Mouse (Mus musculus): ENCODE results near the gene Hcrtr1. TPM values are rescaled to one million over a fixed set of nuclear protein-coding genes. Genes with fewer than 3 reads are reported as not detected.

Hcrtr1 gene
- polyA plus RNA-seq, 1 experiment, result 0.48 TPM

DNA sequence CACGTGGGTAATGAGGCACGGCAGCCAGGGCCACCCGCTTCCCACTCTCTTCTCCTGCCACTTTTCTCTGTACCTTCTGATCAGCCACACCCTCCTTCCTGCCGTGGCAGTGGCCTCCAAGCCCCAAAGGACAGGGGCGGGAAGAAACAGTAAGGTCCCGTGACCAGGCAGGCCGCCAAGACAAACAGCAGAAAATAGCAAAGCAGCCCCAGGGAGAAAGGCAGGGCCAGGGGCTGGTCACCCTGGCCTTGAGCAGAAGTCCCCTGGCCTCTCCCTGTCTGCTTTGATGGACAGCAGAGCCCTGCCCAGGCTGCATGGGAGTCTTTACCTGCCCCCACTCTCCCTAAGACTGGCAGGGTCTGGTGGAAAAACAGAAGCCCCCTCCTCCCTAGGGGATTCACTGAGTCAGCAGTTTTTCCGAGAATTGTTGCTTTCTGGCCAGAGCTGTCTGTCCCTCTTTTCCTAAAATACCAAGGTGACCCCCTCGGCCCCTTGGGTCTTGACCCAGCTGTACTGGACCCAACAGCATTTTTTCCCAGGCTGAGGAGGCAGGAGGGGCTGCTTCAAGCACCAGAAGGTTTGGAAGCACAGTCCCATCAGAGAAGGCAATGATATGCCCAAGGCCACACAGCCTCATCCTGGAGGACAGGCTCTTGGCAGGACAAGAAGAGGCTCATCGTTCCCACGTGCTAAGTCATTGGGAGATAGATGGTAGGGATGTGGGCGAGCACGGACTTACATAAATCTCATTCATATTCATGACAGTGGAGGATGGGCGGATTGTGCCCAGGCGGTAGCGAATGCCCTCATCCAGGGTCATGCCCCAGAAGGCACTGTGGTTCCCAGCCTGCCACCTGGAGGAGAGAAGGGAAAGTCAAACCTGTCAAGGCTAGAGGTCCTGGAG, 29.4 kb upstream of the Hcrtr1 start:
- H3K4me3 ChIP-seq (ENCODE audit: extremely low read depth, insufficient read depth, insufficient read length), result no peak overlapping the region
- H3K27ac ChIP-seq (ENCODE audit: insufficient read depth, low read length), result peak overlapping the region; percentile 14; the same call in 1 of the 2 replicates
- WGBS, result 35% methylated on average over 16 of the region's 16 CpGs
- no peaks in the 10 kb centered on the region for H3K4me1 ChIP-seq (ENCODE audit: control insufficient read depth, insufficient read depth, insufficient read length)
- no peaks in the 10 kb centered on the region for H3K27me3 ChIP-seq (ENCODE audit: control insufficient read depth, insufficient read depth, low read length)
- H3K36me3 ChIP-seq (ENCODE audit: control insufficient read depth, insufficient read depth, low read length), result no peaks in the 10 kb centered on the region
- TF ChIP-seq CTCF (IDR thresholded peaks at IDR 0.05; ENCODE audit: extremely low read depth, insufficient read depth, insufficient read length, insufficient replicate concordance) (no peak), POLR2A (IDR thresholded peaks at IDR 0.05; ENCODE audit: low read depth, low read length) (no peak)
- DNase-seq (ENCODE audit: low read depth in 1 of 2, low spot score in 2 of 2), result peak in 1 of 2 experiments; percentile 12

DNA sequence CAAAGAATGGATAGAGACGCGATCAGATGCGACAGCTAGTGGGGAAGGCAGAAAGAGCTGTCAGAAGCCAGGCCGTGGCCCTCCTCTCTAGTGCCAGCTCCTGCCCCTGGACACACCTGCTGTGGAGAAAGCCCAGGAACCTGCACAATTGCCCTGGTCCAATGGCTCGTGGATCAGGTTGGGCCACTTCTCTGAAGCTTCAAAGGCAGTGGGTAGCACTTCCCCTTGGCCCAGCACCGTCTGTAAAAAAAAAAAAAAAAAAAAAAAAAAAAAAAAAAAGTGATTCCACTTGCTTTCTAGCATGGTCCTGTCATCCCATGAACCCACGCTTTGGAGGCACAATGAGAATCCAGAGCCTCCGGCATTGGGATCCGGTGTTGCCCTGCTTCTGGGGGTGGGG, 28.7 kb upstream of the Hcrtr1 start:
- Histone ChIP-seq H3K4me1 (ENCODE audit: control insufficient read depth, insufficient read depth, insufficient read length) (no peaks in the 10 kb centered on the region), H3K27me3 (ENCODE audit: control insufficient read depth, insufficient read depth, low read length) (no peaks in the 10 kb centered on the region), H3K4me3 (ENCODE audit: extremely low read depth, insufficient read depth, insufficient read length) (no peak overlapping the region), H3K36me3 (ENCODE audit: control insufficient read depth, insufficient read depth, low read length) (no peaks in the 10 kb centered on the region), H3K27ac (ENCODE audit: insufficient read depth, low read length) (peak overlapping the region; percentile 42; the same call in 1 of the 2 replicates)
- WGBS, result 48% methylated on average over 9 of the region's 9 CpGs
- no peak for DNase-seq (ENCODE audit: low read depth in 1 of 2, low spot score in 2 of 2)
- TF ChIP-seq CTCF (IDR thresholded peaks at IDR 0.05; ENCODE audit: extremely low read depth, insufficient read depth, insufficient read length, insufficient replicate concordance), result no peak
- no peak for TF ChIP-seq POLR2A (IDR thresholded peaks at IDR 0.05; ENCODE audit: low read depth, low read length)

DNA sequence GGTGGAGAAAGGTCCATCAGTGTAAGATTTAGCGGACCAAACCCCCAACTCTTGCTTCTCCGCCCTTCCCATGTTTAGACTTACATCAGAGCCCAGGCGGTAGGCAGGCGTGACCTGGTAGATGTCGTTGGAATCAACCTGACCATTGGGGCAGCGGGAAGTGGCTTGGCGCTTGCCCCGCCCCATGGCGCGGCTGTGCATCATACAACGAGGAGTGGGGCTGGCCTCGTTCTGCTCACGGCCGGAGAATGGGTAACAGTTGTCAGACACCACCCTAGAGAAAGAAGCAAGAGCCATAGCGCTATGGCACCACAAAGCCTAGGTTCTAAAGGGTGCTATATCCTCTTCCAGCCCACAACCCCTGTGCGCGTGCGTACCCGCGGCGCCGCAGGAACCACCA, 28.2 kb upstream of the Hcrtr1 start:
- no peaks in the 10 kb centered on the region for H3K4me1 ChIP-seq (ENCODE audit: control insufficient read depth, insufficient read depth, insufficient read length)
- H3K27ac ChIP-seq (ENCODE audit: insufficient read depth, low read length), result peak overlapping the region; percentile 42; the same call in 1 of the 2 replicates
- H3K36me3 ChIP-seq (ENCODE audit: control insufficient read depth, insufficient read depth, low read length), result no peaks in the 10 kb centered on the region

GRCm38 (mm10) chr4:130166592-130166991, 27.4 kb upstream of the Hcrtr1 start:
- Histone ChIP-seq H3K27ac (ENCODE audit: insufficient read depth, low read length) (0 out of 2 replicates have a peak overlapping the region, but pooled peaks have one; percentile 22), H3K36me3 (ENCODE audit: control insufficient read depth, insufficient read depth, low read length) (no peaks in the 10 kb centered on the region), H3K4me3 (ENCODE audit: extremely low read depth, insufficient read depth, insufficient read length) (no peak overlapping the region), H3K4me1 (ENCODE audit: control insufficient read depth, insufficient read depth, insufficient read length) (no peaks in the 10 kb centered on the region), H3K27me3 (ENCODE audit: control insufficient read depth, insufficient read depth, low read length) (no peaks in the 10 kb centered on the region)
- DNase-seq (ENCODE audit: low read depth in 1 of 2, low spot score in 2 of 2), result no peak
- TF ChIP-seq POLR2A (IDR thresholded peaks at IDR 0.05; ENCODE audit: low read depth, low read length) (no peak), CTCF (IDR thresholded peaks at IDR 0.05; ENCODE audit: extremely low read depth, insufficient read depth, insufficient read length, insufficient replicate concordance) (no peak)
- 86% methylated on average over 8 of the region's 8 CpGs for WGBS

More for the DNA sequence above, 28.2 kb upstream of the Hcrtr1 start:
- H3K27me3 ChIP-seq (ENCODE audit: control insufficient read depth, insufficient read depth, low read length), result no peaks in the 10 kb centered on the region
- H3K4me3 ChIP-seq (ENCODE audit: extremely low read depth, insufficient read depth, insufficient read length), result no peak overlapping the region
- DNase-seq (ENCODE audit: low read depth in 1 of 2, low spot score in 2 of 2), result no peak
- 76% methylated on average over 22 of the region's 22 CpGs for WGBS
- no peak for TF ChIP-seq CTCF (IDR thresholded peaks at IDR 0.05; ENCODE audit: extremely low read depth, insufficient read depth, insufficient read length, insufficient replicate concordance)
- TF ChIP-seq POLR2A (IDR thresholded peaks at IDR 0.05; ENCODE audit: low read depth, low read length), result no peak

DNA sequence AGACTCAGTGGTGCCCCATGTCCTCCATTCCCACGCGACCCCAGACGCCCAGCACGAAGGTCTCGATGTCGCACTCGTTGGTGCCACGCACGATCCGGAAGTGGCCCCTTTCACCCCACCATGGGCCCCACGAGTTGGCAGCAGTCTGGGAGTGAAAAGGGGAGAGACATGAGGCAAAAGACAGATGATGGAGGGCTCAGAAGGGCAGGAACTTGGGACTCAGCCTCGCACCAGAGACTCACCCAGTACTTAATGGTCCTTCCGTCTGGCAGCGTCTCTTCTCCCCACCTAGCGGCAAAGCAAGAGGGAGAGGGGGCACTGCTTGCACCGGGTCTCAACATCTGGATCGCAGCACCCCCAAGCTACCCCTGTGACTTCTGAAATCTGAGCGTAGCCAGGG, 26.9 kb upstream of the Hcrtr1 start:
- Histone ChIP-seq H3K27ac (ENCODE audit: insufficient read depth, low read length) (no peak overlapping the region), H3K36me3 (ENCODE audit: control insufficient read depth, insufficient read depth, low read length) (no peaks in the 10 kb centered on the region), H3K27me3 (ENCODE audit: control insufficient read depth, insufficient read depth, low read length) (no peaks in the 10 kb centered on the region), H3K4me3 (ENCODE audit: extremely low read depth, insufficient read depth, insufficient read length) (no peak overlapping the region), H3K4me1 (ENCODE audit: control insufficient read depth, insufficient read depth, insufficient read length) (no peaks in the 10 kb centered on the region)
- WGBS, result 84% methylated on average over 18 of the region's 18 CpGs
- no peak for TF ChIP-seq POLR2A (IDR thresholded peaks at IDR 0.05; ENCODE audit: low read depth, low read length)
- TF ChIP-seq CTCF (IDR thresholded peaks at IDR 0.05; ENCODE audit: extremely low read depth, insufficient read depth, insufficient read length, insufficient replicate concordance), result no peak
- DNase-seq (ENCODE audit: low read depth in 1 of 2, low spot score in 2 of 2), result no peak

DNA sequence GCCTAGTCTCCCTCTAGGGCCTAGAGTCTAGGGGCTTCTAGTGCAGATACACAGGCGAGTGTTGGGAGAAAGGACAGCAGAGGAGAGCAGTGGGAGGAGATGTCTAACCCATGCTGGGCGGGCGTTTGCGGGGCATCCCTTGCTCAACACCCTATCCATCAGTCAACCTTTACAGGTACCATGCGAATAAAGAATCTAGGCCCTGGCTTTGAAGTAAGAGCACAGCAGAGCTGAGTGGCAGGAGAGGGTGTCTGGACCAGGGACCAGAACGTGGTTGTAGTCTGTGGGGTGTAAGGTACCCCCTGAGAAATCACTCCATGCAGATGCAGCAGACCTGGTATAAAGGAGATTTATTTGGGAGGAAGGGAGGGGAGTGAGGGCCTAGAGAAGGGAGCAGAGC, 25.0 kb upstream of the Hcrtr1 start:
- Histone ChIP-seq H3K36me3 (ENCODE audit: control insufficient read depth, insufficient read depth, low read length) (no peaks in the 10 kb centered on the region), H3K27me3 (ENCODE audit: control insufficient read depth, insufficient read depth, low read length) (no peaks in the 10 kb centered on the region), H3K27ac (ENCODE audit: insufficient read depth, low read length) (peak overlapping the region; percentile 33), H3K4me1 (ENCODE audit: control insufficient read depth, insufficient read depth, insufficient read length) (no peaks in the 10 kb centered on the region), H3K4me3 (ENCODE audit: extremely low read depth, insufficient read depth, insufficient read length) (no peak overlapping the region)
- WGBS, result 87% methylated on average over 6 of the region's 6 CpGs
- TF ChIP-seq CTCF (IDR thresholded peaks at IDR 0.05; ENCODE audit: extremely low read depth, insufficient read depth, insufficient read length, insufficient replicate concordance) (no peak), POLR2A (IDR thresholded peaks at IDR 0.05; ENCODE audit: low read depth, low read length) (no peak)
- no peak for DNase-seq (ENCODE audit: low read depth in 1 of 2, low spot score in 2 of 2)

DNA sequence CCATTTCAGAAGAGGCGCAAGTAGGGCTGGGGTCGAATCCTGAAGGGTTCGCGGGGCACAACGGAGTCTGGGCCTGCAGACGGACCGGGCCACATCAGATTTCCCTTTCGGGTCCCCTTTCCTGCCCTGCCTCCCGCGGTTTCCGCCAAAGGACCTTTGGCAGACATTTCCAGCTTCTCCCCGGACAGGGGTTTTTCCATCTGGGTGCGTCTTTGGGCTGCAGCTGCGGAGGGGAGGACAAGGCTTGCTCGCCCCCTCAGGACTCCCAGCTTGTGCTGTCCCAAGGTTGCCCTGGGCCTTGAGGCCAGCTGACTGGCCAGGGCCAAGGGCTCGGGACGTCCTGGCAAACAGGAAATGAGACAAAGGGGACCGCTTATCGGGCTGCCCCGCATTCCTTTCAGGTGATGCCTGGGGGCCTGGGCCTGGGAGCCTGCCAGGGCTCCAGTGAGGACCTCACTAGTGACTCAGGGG, 24.3 kb upstream of the Hcrtr1 start:
- TF ChIP-seq POLR2A (IDR thresholded peaks at IDR 0.05; ENCODE audit: low read depth, low read length) (no peak), CTCF (IDR thresholded peaks at IDR 0.05; ENCODE audit: extremely low read depth, insufficient read depth, insufficient read length, insufficient replicate concordance) (no peak)
- H3K27ac ChIP-seq (ENCODE audit: insufficient read depth, low read length), result peak overlapping the region; percentile 33
- H3K4me3 ChIP-seq (ENCODE audit: extremely low read depth, insufficient read depth, insufficient read length), result no peak overlapping the region
- H3K36me3 ChIP-seq (ENCODE audit: control insufficient read depth, insufficient read depth, low read length), result no peaks in the 10 kb centered on the region
- no peaks in the 10 kb centered on the region for H3K27me3 ChIP-seq (ENCODE audit: control insufficient read depth, insufficient read depth, low read length)
- WGBS, result 11% methylated on average over 20 of the region's 20 CpGs
- no peaks in the 10 kb centered on the region for H3K4me1 ChIP-seq (ENCODE audit: control insufficient read depth, insufficient read depth, insufficient read length)
- no peak for DNase-seq (ENCODE audit: low read depth in 1 of 2, low spot score in 2 of 2)

All from spleen, adult 2 months (tissue).